Mouse (Mus musculus) heart, embryonic 13.5 days (tissue): ENCODE measurements at regions not wholly inside any gene's neighbourhood (a gene's known extent, or its start where the extent isn't known, plus 50 kb on each side); places are given as distances from the start of the nearest gene placed in this dataset. TPM values are rescaled to one million over a fixed set of nuclear protein-coding genes. Genes with fewer than 3 reads are reported as not detected.

Experiments
- ATAC-seq: fragments of 200-750 bp; cut with Nextera tagmentation; 2 replicates; pipeline ENCODE4 v1.8.0; 2017; ENCODE audit warnings: moderate TSS enrichment; ENCODE audit not compliant: insufficient number of reproducible peaks, low FRiP score, low TSS enrichment; ENCODE audit errors: extremely low read depth
- H3K27ac ChIP-seq: fragments of 300-500 bp; sonication (generic); replicated peaks from 2 replicates; pipeline ENCODE4 v1.5.1; 2015; ENCODE audit warnings: moderate library complexity, mild to moderate bottlenecking, inconsistent platforms
- H3K27me3 ChIP-seq: fragments of 300-500 bp; sonication (generic); replicated peaks from 2 replicates; pipeline ENCODE4 v1.6.1; 2015; ENCODE audit warnings: mild to moderate bottlenecking, inconsistent platforms
- H3K36me3 ChIP-seq: fragments of 300-500 bp; sonication (generic); 2 replicates; pipeline ENCODE4 v1.6.1; 2015; ENCODE audit warnings: mild to moderate bottlenecking, inconsistent platforms
- H3K4me1 ChIP-seq: fragments of 300-500 bp; sonication (generic); 2 replicates; pipeline ENCODE4 v1.6.1; 2015; ENCODE audit warnings: inconsistent platforms
- H3K4me2 ChIP-seq: fragments of 300-500 bp; sonication (generic); 2 replicates; pipeline ENCODE4 v1.6.1; 2015; ENCODE audit warnings: inconsistent platforms, mild to moderate bottlenecking, moderate library complexity
- H3K4me3 ChIP-seq: fragments of 300-500 bp; sonication (generic); 2 replicates; pipeline ENCODE4 v1.5.1; 2015; ENCODE audit warnings: moderate library complexity, mild to moderate bottlenecking, inconsistent platforms
- H3K9ac ChIP-seq: fragments of 300-500 bp; sonication (generic); 2 replicates; pipeline ENCODE4 v1.6.1; 2015; ENCODE audit warnings: inconsistent platforms, mild to moderate bottlenecking, moderate library complexity
- H3K9me3 ChIP-seq: fragments of 300-500 bp; sonication (generic); 2 replicates; pipeline ENCODE4 v1.6.1; 2016; ENCODE audit warnings: inconsistent platforms
- WGBS: fragments of 180-500 bp; shearing (Covaris S2); methylation state at CpG from one replicate; pipeline ENCODE4 v1.1.7; 2015; ENCODE audit warnings: mixed read lengths; 5-methylcytosine and 5-hydroxymethylcytosine counted together
- microRNA-seq: library from miRNA; unstranded; fragments of <30 nt; microRNA quantifications from one replicate; pipeline ENCODE4, GENCODE M21; 2016

GRCm38 (mm10) chr4:93438587-93439336 lies 103.5 kb upstream of the Tusc1 start:
- no peak for ATAC-seq
- H3K9me3 ChIP-seq = no peaks in the 10 kb centered on the region
- no peak overlapping the region for H3K4me3 ChIP-seq
- H3K4me1 ChIP-seq = no peaks in the 10 kb centered on the region
- no peak overlapping the region for H3K27ac ChIP-seq
- H3K9ac ChIP-seq = no peak overlapping the region
- no peak overlapping the region for H3K4me2 ChIP-seq
- H3K36me3 ChIP-seq = no peaks in the 10 kb centered on the region
- WGBS = 67% methylated on average over 3 of the region's 3 CpGs
- no peaks in the 10 kb centered on the region for H3K27me3 ChIP-seq

- no peak for ATAC-seq
- Histone ChIP-seq H3K9ac (no peak overlapping the region), H3K27ac (no peak overlapping the region), H3K4me1 (no peaks in the 10 kb centered on the region), H3K4me3 (no peak overlapping the region), H3K9me3 (no peaks in the 10 kb centered on the region), H3K27me3 (no peaks in the 10 kb centered on the region), H3K4me2 (no peak overlapping the region), H3K36me3 (no peaks in the 10 kb centered on the region)
- 49% methylated on average over 3 of the region's 3 CpGs for WGBS
These were observed 102.2 kb upstream of the Tusc1 start for GRCm38 (mm10) chr4:93437386-93438130.

- Histone ChIP-seq H3K27ac (no peak overlapping the region), H3K9me3 (no peaks in the 10 kb centered on the region), H3K4me3 (no peak overlapping the region), H3K36me3 (no peaks in the 10 kb centered on the region), H3K27me3 (no peaks in the 10 kb centered on the region), H3K4me2 (no peak overlapping the region), H3K4me1 (no peaks in the 10 kb centered on the region), H3K9ac (no peak overlapping the region)
- no peak for ATAC-seq
These were observed 77.4 kb upstream of the Tusc1 start for GRCm38 (mm10) chr4:93412695-93413094.

GRCm38 (mm10) chr4:93406876-93407275 lies 71.6 kb upstream of the Tusc1 start:
- Histone ChIP-seq H3K9me3 (peaks cover 8% of the 10 kb centered on the region; the same call in 1 of the 2 replicates), H3K27me3 (no peaks in the 10 kb centered on the region), H3K4me1 (no peaks in the 10 kb centered on the region), H3K9ac (no peak overlapping the region), H3K27ac (no peak overlapping the region), H3K36me3 (no peaks in the 10 kb centered on the region), H3K4me3 (no peak overlapping the region), H3K4me2 (no peak overlapping the region)
- 42% methylated on average over 2 of the region's 2 CpGs for WGBS
- no peak for ATAC-seq

- ATAC-seq = no peak
- Histone ChIP-seq H3K9me3 (peaks cover 6% of the 10 kb centered on the region; the same call in 1 of the 2 replicates), H3K4me1 (no peaks in the 10 kb centered on the region), H3K4me2 (no peak overlapping the region), H3K27me3 (no peaks in the 10 kb centered on the region), H3K36me3 (no peaks in the 10 kb centered on the region), H3K4me3 (no peak overlapping the region), H3K9ac (no peak overlapping the region), H3K27ac (no peak overlapping the region)
These were observed 65.3 kb upstream of the Tusc1 start for GRCm38 (mm10) chr4:93400579-93400978.

Small RNA genes in the stretch of these regions (microRNA-seq; reads per million reads assigned to microRNA genes)
- gene Gm22619 = not detected
